Mouse (Mus musculus): Measurements from ENCODE around the gene Tada1.

Tada1 gene

GRCm38 (mm10) chr1:166382626-166383025 lies 3.7 kb downstream of the Tada1 start:
- in situ Hi-C loops (cut with MboI, MseI): loop anchor here (25.0 kb wide), 1 partner anchor 980 kb away; no protein-coding TSS in a partner anchor

DNA sequence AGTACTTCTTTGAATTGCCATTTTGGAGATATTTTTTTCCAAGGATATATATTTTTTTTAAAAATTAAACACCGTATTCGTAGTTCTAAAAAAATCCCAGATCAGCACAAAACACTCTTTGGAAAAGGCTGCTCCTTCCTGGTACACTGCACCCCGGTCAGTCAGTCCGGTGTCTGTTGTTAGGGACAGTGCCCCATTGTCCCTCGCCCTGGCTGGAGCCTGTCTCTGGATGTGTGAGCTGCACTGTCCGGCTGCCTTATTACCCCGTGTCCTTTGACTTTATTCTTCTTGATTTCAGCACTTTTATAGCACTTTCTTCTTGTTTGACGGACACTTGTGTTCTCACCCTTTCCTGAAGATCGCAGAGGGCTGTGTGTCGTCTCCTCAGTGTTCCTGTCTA lies 5.7 kb downstream of the Tada1 start:
- in situ Hi-C loops (cut with MboI, MseI): loop anchor here (25.0 kb wide), 1 partner anchor 978 kb away; no protein-coding TSS in a partner anchor

GRCm38 (mm10) chr1:166385431-166385830 lies 6.5 kb downstream of the Tada1 start:
- in situ Hi-C loops (cut with MboI, MseI): loop anchor here (25.0 kb wide), 1 partner anchor 977 kb away; no protein-coding TSS in a partner anchor

DNA sequence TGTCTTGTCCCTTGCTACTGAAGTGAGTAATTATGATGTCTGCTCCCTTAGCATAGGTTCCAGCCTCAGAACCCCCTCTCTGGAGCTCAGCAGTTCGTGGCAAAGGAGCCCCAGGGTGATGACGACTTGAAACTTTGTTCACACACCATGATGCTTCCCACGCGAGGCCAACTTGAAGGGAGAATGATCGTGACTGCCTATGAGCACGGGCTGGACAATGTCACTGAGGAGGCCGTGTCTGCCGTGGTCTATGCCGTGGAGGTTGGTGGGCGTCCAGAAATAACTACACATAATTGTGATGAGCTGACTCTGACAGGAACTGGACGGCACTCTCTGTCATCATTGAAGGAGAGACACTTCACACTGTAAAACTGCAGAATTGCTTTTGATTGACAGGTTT lies 9.6 kb downstream of the Tada1 start:
- in situ Hi-C loops (cut with MboI, MseI): loop anchor here (25.0 kb wide), 1 partner anchor 974 kb away; no protein-coding TSS in a partner anchor

- in situ Hi-C loops (cut with MboI, MseI): loop anchor here (25.0 kb wide), 1 partner anchor 973 kb away; no protein-coding TSS in a partner anchor
Observed at GRCm38 (mm10) chr1:166389406-166390125, 10.7 kb downstream of the Tada1 start.

- in situ Hi-C loops (cut with MboI, MseI): loop anchor here (25.0 kb wide), 1 partner anchor 971 kb away; no protein-coding TSS in a partner anchor
Observed at GRCm38 (mm10) chr1:166391671-166392070, 12.8 kb downstream of the Tada1 start.

DNA sequence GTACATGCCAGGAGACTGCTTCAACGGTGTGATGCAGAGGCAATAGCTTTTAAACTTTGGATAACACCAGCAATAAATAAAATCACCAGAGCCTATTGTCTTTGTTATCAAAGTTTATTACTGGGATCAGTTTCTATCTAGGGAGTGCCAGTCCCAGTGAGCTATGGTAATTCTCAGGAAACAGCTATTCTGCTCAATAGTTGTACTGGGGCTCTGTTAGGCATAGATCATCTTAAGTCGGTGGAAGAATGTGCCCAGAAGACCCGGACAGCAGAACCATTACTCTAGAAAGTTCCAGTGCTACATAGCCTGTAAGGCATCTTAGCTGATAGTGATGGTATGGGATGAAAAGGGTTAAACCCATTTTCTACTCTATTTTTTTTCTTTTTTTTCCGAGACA lies 15.9 kb downstream of the Tada1 start:
- in situ Hi-C loops (cut with MboI, MseI): loop anchor here (25.0 kb wide), 1 partner anchor 968 kb away; no protein-coding TSS in a partner anchor

- in situ Hi-C loops (cut with MboI, MseI): loop anchor here (25.0 kb wide), 1 partner anchor 967 kb away; no protein-coding TSS in a partner anchor
Observed at GRCm38 (mm10) chr1:166395661-166396060, 16.8 kb downstream of the Tada1 start.

- in situ Hi-C loops (cut with MboI, MseI): loop anchor here (25.0 kb wide), 1 partner anchor 966 kb away; no protein-coding TSS in a partner anchor
Observed at GRCm38 (mm10) chr1:166396381-166396780, 17.5 kb downstream of the Tada1 start.

GRCm38 (mm10) chr1:166401455-166401854 lies 22.6 kb downstream of the Tada1 start:
- in situ Hi-C loops (cut with MboI, MseI): no loop called here

GRCm38 (mm10) chr1:166402003-166402402 lies 23.1 kb downstream of the Tada1 start:
- in situ Hi-C loops (cut with MboI, MseI): no loop called here

- in situ Hi-C loops (cut with MboI, MseI): no loop called here
Observed at GRCm38 (mm10) chr1:166403846-166404245, 24.9 kb downstream of the Tada1 start.

DNA sequence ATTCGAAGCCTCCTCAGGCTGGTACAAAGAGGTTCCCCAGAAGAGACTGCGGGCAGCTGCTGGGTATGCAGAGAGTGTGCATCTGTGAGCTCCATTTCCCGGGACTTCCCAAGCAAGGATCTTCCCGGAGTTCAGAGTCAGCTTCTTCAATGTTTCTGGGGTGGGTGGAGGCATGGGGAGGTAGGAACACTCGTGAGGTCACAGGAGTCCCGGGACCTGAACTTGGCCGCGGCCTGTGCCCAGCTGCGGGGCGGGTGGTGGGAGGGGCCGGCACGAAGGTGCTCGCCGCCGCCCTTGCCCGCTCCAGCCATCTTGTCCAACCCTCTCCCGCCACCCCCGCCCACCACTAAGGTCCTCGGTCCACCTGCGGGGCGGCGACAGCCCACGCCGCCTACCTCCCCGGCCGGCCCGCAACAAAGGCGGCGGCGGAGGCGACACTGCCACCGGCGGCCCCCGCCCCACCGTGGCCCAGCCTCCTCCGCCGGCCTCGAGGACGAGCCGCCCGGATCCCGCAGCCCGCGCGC lies 30.3 kb downstream of the Tada1 start:
- in situ Hi-C loops (cut with MboI, MseI): no loop called here

- in situ Hi-C loops (cut with MboI, MseI): no loop called here
Observed at GRCm38 (mm10) chr1:166409701-166410220, 30.9 kb downstream of the Tada1 start, which contains the start of gene Pogk. Gene Pogk, minus strand, starts transcription at chr1:166409863.

DNA sequence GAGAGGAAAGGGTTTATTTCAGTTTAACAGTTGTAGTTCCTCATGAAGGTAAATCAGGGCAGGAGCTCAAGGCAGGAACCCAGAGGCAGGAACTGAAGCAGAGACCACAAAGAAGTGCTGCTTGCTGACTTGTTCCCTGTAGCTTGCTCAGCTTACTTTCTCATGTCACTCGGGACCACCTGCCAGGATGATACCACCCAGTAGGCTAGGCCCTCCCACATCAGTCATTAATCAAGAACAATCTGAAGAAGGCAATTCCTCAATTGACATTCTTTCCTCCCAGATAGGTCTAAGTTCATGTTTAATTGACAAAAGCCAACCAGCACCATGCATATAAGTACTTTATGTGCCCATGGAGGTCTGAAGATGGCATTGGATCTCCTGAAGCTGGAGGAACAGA lies 32.6 kb downstream of the Tada1 start:
- in situ Hi-C loops (cut with MboI, MseI): no loop called here

GRCm38 (mm10) chr1:166412266-166412665 lies 33.4 kb downstream of the Tada1 start:
- in situ Hi-C loops (cut with MboI, MseI): no loop called here

- in situ Hi-C loops (cut with MboI, MseI): loop anchor here (25.0 kb wide), 2 partner anchors 583 to 783 kb away; partner anchors contain the start of gene Fam78b
Observed at GRCm38 (mm10) chr1:166429053-166429452, 50.2 kb downstream of the Tada1 start.

GRCm38 (mm10) chr1:166429809-166430431 lies 51.0 kb downstream of the Tada1 start:
- in situ Hi-C loops (cut with MboI, MseI): loop anchor here (25.0 kb wide), 2 partner anchors 582 to 782 kb away; partner anchors contain the start of gene Fam78b

DNA sequence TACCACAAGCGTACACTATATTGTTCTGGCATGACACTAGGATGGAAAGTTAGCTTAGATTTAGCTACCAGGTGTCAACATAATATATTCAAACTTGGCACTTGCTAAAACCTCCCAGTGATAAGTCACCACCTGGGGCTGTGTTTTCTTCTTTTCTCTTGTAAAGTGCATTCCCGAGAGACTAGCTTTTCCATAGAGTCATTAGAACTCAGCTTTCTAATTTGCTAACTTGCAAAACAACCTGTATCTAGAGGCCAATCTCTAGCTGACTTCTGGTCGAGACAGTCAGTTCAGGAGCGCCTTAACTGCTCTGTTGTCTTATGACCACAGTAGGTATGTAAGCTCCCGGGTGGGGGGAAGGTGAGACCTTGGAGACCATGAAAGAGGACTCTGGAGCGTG lies 60.5 kb downstream of the Tada1 start:
- in situ Hi-C loops (cut with MboI, MseI): loop anchor here (25.0 kb wide), 2 partner anchors 573 to 773 kb away; partner anchors contain the start of gene Fam78b

DNA sequence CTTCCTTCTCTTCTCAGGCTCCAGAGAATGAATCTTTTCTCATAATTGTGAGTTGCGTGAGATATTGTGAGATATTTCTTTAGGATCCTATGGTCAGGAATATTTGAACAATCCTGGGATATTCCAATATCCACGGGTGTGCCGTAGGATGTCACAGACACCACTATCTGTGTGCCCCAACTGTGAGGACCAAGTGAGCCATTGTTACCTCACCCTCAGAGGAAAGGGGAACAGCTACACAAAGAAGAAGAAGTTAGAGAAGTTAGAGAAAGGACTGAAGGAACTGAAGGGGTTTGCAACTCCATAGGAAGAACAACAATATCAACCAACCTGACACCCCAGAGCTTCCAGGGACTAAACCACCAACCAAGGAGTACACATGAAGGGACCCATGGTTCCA lies 63.1 kb downstream of the Tada1 start:
- in situ Hi-C loops (cut with MboI, MseI): loop anchor here (25.0 kb wide), 2 partner anchors 570 to 770 kb away; partner anchors contain the start of gene Fam78b

Data from regulatory T cell (primary cell).